Mouse (Mus musculus): ENCODE data around the gene Vmn2r33. TPM values are rescaled to one million over a fixed set of nuclear protein-coding genes. Genes with fewer than 3 reads are reported as not detected.

Vmn2r33 gene
- total RNA-seq (2023), result not detected

GRCm38 (mm10) chr7:7566686-7567085 is at the start of gene Vmn2r33:
Gene Vmn2r33 (minus strand): TSS chr7:7566786.

Other genes starting within 250 kb of the Vmn2r33 start
- not detected for gene Vmn2r30, start 229.2 kb downstream of the Vmn2r33 start, total RNA-seq (2023)
- gene Gm45783, start 192.2 kb downstream of the Vmn2r33 start, total RNA-seq (2023), result not detected
- gene Vmn2r31, start 167.1 kb downstream of the Vmn2r33 start, total RNA-seq (2023), result not detected
- not detected for gene Vmn2r32, start 86.8 kb downstream of the Vmn2r33 start, total RNA-seq (2023)
- not detected for gene Vmn2r34, start 122.7 kb upstream of the Vmn2r33 start, total RNA-seq (2023)

All from neutrophil, adult 83 days (primary cell).